Mouse (Mus musculus) cortical plate, adult 2 months (tissue): ENCODE measurements around the gene Nemp1.

Source experiments
- CTCF ChIP-seq: fragments of 200-500 bp; IDR thresholded peaks from 2 replicates; pipeline ENCODE4 v1.5.1; 2011; ENCODE audit warnings: mild to moderate bottlenecking, control low read depth, low read length; ENCODE audit not compliant: insufficient read depth; ENCODE audit errors: extremely low read depth
- POLR2A ChIP-seq: fragments of 200-500 bp; IDR thresholded peaks from 2 replicates; pipeline ENCODE4 v1.6.1; 2011; ENCODE audit warnings: mild to moderate bottlenecking, low read length, control low read depth; ENCODE audit not compliant: insufficient read depth; ENCODE audit errors: extremely low read depth

DNA sequence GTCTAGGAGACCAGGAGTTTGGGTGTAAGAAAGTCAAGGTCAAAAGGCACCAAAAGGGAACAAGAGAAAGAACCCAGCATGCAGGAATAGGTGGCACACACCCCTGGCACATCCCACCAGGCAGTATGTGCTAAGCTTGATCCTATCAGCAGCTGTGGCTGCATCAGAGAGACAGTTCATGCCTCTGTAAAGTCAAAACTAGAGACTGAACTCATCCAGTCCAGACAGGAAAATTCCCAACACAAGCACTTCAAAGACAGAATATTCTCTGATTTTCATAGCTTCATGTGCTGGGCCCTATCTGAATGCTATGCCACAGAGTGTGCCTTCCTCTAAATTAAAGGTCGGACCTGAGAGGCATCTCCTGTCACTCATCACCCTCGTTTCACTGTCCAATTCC, 70.9 kb downstream of the Nemp1 start:
- TF ChIP-seq POLR2A (no peak), CTCF (no peak)
